Mouse (Mus musculus): ENCODE results near the gene Gpatch2. TPM values are rescaled to one million over a fixed set of nuclear protein-coding genes. Genes with fewer than 3 reads are reported as not detected.

Gene Gpatch2
- total RNA-seq (2023): 10 to 100 TPM; 31.3 to 34.2 TPM

GRCm38 (mm10) chr1:187215181-187216116 is at the start of gene Gpatch2, which contains the start of gene Spata17:
Gene Gpatch2, plus strand, starts transcription at chr1:187215508.
Gene Spata17, minus strand, starts transcription at chr1:187215465.

Other genes starting within 250 kb of the Gpatch2 start
- not detected for gene D1Pas1, start 248.1 kb upstream of the Gpatch2 start, total RNA-seq (2023)
- gene Spata17, start within 50 bp of the Gpatch2 start, total RNA-seq (2023): not detected